Mouse (Mus musculus) E14TG2a.4 (cell line): ENCODE results near the gene Dchs2.
"Not testable (repeated sequence)": the region's sequence is repeated elsewhere in the genome, so short reads cannot be mapped to it uniquely, and the experiment has no call there.

ENCODE experiments used
- H3K27me3 ChIP-seq: 2 replicates; pipeline ENCODE4 v1.6.1; 2014; ENCODE audit warnings: low read length, control low read depth; ENCODE audit not compliant: insufficient read depth
- H3K36me3 ChIP-seq: 2 replicates; pipeline ENCODE4 v1.6.1; 2014; ENCODE audit warnings: low read length, control low read depth; ENCODE audit not compliant: insufficient read depth
- H3K4me1 ChIP-seq: replicated peaks from 2 replicates; pipeline ENCODE4 v1.6.1; 2014; ENCODE audit warnings: low read depth, low read length, control low read depth
- H3K4me3 ChIP-seq: replicated peaks from 2 replicates; pipeline ENCODE4 v1.5.1; 2014; ENCODE audit warnings: mild to moderate bottlenecking, low read length
- H3K9me3 ChIP-seq: 2 replicates; pipeline ENCODE4 v1.6.1; 2014; ENCODE audit warnings: low read length, control low read depth
- CTCF ChIP-seq: conservative IDR thresholded peaks from 2 replicates; pipeline ENCODE4 v1.5.1; 2014; ENCODE audit warnings: low read length
- NANOG ChIP-seq: IDR thresholded peaks from 2 replicates; pipeline ENCODE4 v1.6.1; 2014; ENCODE audit warnings: borderline replicate concordance, low read length, mixed read lengths
- POU5F1 ChIP-seq: IDR thresholded peaks from 2 replicates; pipeline ENCODE4 v1.6.1; 2014; ENCODE audit warnings: low read length, borderline replicate concordance

Gene Dchs2

DNA sequence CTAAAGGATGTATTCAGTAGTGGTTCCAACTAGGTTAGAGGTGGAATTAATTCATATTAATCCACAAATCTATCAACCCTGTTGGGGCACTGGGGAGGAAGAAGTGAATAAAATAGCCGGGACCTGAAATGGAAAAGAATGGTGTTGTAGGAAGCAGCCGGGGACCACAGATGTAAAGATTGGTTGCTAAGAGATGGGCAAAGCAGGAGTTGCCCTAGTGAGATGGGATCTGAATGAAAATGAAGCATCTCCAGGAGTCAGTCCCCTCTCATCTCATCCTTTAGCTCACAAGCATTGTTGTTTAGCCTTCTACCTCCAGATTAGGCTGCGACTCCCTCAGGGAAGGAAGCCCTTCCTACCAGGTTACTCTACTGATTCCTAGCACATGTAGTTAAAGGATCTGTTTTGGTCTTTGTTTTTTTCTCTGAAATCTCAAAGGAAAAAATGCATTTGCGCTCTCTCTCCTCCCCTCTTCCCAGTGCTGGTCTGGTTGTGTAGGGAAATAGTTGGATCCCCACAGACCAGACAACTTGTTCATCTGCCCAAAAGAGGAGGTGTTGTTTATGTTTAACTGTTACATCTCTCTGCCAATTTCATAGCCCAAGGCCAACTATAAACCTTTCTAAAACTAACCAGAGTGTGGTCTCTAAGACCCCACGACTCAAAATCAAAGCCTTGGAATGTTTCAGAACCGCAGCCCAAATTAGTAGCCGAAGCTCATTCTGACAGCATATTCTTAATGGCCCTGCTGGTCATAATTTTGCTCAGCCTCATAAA is 16.1 kb upstream of the Dchs2 start:
- TF ChIP-seq POU5F1 (no peak), CTCF (no peak), NANOG (no peak)
- H3K4me3 ChIP-seq, result no peak overlapping the region
- 0 out of 2 replicates have a peak, but pooled peaks cover under 1% of the 10 kb centered on the region for H3K9me3 ChIP-seq
- no peaks in the 10 kb centered on the region for H3K36me3 ChIP-seq
- peaks cover 14% of the 10 kb centered on the region; the same call in 1 of the 2 replicates for H3K4me1 ChIP-seq
- H3K27me3 ChIP-seq, result peaks cover 6% of the 10 kb centered on the region; the same call in 1 of the 2 replicates

- H3K9me3 ChIP-seq, result no peaks in the 10 kb centered on the region
- TF ChIP-seq NANOG (no peak), CTCF (no peak), POU5F1 (no peak)
- H3K36me3 ChIP-seq, result no peaks in the 10 kb centered on the region
- no peak overlapping the region for H3K4me3 ChIP-seq
- peaks cover 6% of the 10 kb centered on the region; the same call in 1 of the 2 replicates for H3K27me3 ChIP-seq
- H3K4me1 ChIP-seq, result peaks cover 14% of the 10 kb centered on the region; the same call in 1 of the 2 replicates
Measured at GRCm38 (mm10) chr3:83112869-83113268, 14.9 kb upstream of the Dchs2 start.

DNA sequence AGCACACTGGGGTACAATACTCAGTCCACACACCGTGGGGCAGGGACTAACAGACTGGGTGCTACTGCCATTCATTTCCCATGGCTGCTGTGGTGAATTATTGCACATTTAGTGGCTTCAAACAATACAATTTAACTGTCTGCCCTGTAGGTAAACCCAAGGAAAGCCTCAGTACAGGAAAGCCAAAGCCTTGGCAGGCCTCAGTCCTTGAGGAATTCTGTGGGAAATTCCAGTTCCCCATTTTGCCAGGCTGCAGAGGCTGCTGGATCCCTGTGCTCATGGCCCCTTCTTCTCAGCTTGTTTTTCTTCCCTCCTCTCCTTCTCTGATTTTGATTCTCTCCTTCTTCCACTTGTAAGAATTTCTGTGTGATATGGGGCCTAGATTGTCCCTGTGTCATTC is 12.8 kb upstream of the Dchs2 start:
- H3K36me3 ChIP-seq, result no peaks in the 10 kb centered on the region

GRCm38 (mm10) chr3:83117592-83117991 is 10.2 kb upstream of the Dchs2 start:
- Histone ChIP-seq H3K9me3 (no peaks in the 10 kb centered on the region), H3K36me3 (no peaks in the 10 kb centered on the region), H3K4me3 (no peak overlapping the region), H3K27me3 (peaks cover 9% of the 10 kb centered on the region; the same call in 1 of the 2 replicates), H3K4me1 (no peaks in the 10 kb centered on the region)
- TF ChIP-seq CTCF, result no peak
- no peak for TF ChIP-seq NANOG
- TF ChIP-seq POU5F1, result no peak

More for the DNA sequence above, 12.8 kb upstream of the Dchs2 start:
- no peak for TF ChIP-seq CTCF
- Histone ChIP-seq H3K27me3 (peaks cover 6% of the 10 kb centered on the region; the same call in 1 of the 2 replicates), H3K4me3 (no peak overlapping the region), H3K9me3 (no peaks in the 10 kb centered on the region), H3K4me1 (peaks cover 14% of the 10 kb centered on the region; the same call in 1 of the 2 replicates)

DNA sequence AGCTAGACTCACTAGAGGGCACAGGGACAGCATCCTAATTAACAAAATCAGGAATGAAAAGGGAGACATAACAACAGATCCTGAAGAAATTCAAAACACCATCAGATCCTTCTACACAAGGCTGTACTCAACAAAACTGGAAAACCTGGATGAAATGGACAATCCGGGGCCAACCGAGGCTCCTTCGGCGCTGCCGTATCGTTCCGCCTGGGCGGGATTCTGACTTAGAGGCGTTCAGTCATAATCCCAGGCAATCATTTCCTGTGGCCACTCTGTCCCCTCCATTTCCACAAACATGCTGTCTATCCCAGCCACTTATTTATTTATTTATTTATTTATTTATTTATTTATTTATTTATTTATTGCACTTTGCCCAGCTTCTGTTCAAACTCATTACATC is 3.8 kb upstream of the Dchs2 start:
- H3K27me3 ChIP-seq, result peaks cover 50% of the 10 kb centered on the region
- H3K9me3 ChIP-seq, H3K36me3 ChIP-seq, H3K4me3 ChIP-seq: not testable (repeated sequence)
- H3K4me1 ChIP-seq, result peaks cover 10% of the 10 kb centered on the region

GRCm38 (mm10) chr3:83127088-83127725 is 541 bp upstream of the Dchs2 start:
- TF ChIP-seq CTCF (no peak), NANOG (no peak), POU5F1 (no peak)
- Histone ChIP-seq H3K27me3 (peaks cover 65% of the 10 kb centered on the region), H3K4me3 (peak overlapping the region; percentile 71), H3K9me3 (0 out of 2 replicates have a peak, but pooled peaks cover 4% of the 10 kb centered on the region), H3K36me3 (no peaks in the 10 kb centered on the region), H3K4me1 (peaks cover 16% of the 10 kb centered on the region)

GRCm38 (mm10) chr3:83128449-83128922 is 738 bp downstream of the Dchs2 start:
- H3K4me1 ChIP-seq, result peaks cover 16% of the 10 kb centered on the region
- TF ChIP-seq CTCF, result no peak
- no peak for TF ChIP-seq POU5F1
- no peak for TF ChIP-seq NANOG
- 0 out of 2 replicates have a peak, but pooled peaks cover 4% of the 10 kb centered on the region for H3K9me3 ChIP-seq
- peak overlapping the region; percentile 71 for H3K4me3 ChIP-seq
- peaks cover 72% of the 10 kb centered on the region for H3K27me3 ChIP-seq
- no peaks in the 10 kb centered on the region for H3K36me3 ChIP-seq

DNA sequence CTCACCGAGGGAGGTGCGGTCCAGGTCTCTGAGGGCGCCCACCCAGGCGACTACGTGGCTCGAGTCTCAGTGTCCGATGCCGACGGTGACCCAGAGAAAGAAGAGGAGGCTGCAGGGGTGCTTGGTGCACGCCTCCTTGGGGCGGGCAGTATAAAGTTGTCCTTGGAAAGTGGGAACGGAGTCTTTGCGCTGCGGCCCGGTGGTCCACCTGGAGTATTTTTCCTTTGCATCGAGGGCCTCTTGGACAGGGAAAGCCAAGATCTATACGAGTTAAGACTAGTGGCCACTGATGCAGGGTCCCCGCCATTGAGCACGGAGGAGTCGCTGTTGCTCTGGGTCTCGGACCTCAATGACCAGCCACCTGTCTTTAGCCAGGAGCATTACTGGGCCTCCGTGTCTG is 1.4 kb downstream of the Dchs2 start:
- 0 out of 2 replicates have a peak, but pooled peaks cover 4% of the 10 kb centered on the region for H3K9me3 ChIP-seq
- H3K36me3 ChIP-seq, result no peaks in the 10 kb centered on the region
- no peak for TF ChIP-seq POU5F1
- no peak for TF ChIP-seq NANOG
- no peak for TF ChIP-seq CTCF
- H3K4me1 ChIP-seq, result peaks cover 16% of the 10 kb centered on the region
- H3K27me3 ChIP-seq, result peaks cover 71% of the 10 kb centered on the region
- H3K4me3 ChIP-seq, result peak overlapping the region; percentile 71

GRCm38 (mm10) chr3:83136413-83136812 is 8.7 kb downstream of the Dchs2 start:
- H3K4me1 ChIP-seq, result no peaks in the 10 kb centered on the region
- H3K36me3 ChIP-seq, result no peaks in the 10 kb centered on the region
- no peaks in the 10 kb centered on the region for H3K9me3 ChIP-seq
- H3K27me3 ChIP-seq, result peaks cover 8% of the 10 kb centered on the region; the same call in 1 of the 2 replicates
- TF ChIP-seq NANOG, result no peak
- TF ChIP-seq CTCF, result no peak
- TF ChIP-seq POU5F1, result no peak
- no peak overlapping the region for H3K4me3 ChIP-seq
